Mouse (Mus musculus) ES-Bruce4 (cell line): ENCODE measurements at regions not wholly inside any gene's neighbourhood (a gene's known extent, or its start where the extent isn't known, plus 50 kb on each side); places are given as distances from the start of the nearest gene placed in this dataset.

ENCODE experiments used
- CTCF ChIP-seq: IDR thresholded peaks from one replicate; pipeline ENCODE4 v1.8.1; 2011; ENCODE audit warnings: low read depth, low read length
- EP300 ChIP-seq: IDR thresholded peaks from 2 replicates; pipeline ENCODE4 v1.6.1; 2011; ENCODE audit warnings: low read depth, low read length; ENCODE audit not compliant: insufficient read depth
- POLR2A ChIP-seq: IDR thresholded peaks from one replicate; pipeline ENCODE4 v1.8.1; 2011; ENCODE audit warnings: low read length; ENCODE audit not compliant: insufficient read depth

- TF ChIP-seq CTCF: no peak
- TF ChIP-seq POLR2A: no peak
- no peak for TF ChIP-seq EP300
Observed at GRCm38 (mm10) chr11:24830484-24830883, 752.6 kb downstream of the Bcl11a start.
